Mouse (Mus musculus): Measurements from ENCODE around the gene Tapt1.

The Tapt1 gene

GRCm38 (mm10) chr5:44233933-44234332 is 7.5 kb upstream of the Tapt1 start:
- DNase-seq = no peak

- DNase-seq = no peak
Measured at GRCm38 (mm10) chr5:44228756-44229155, 2.3 kb upstream of the Tapt1 start.

GRCm38 (mm10) chr5:44228323-44228722 is 1.9 kb upstream of the Tapt1 start:
- no peak for DNase-seq

GRCm38 (mm10) chr5:44227462-44227840 is 1.0 kb upstream of the Tapt1 start:
- DNase-seq = no peak

GRCm38 (mm10) chr5:44225911-44226520 is 410 bp downstream of the Tapt1 start:
- peak; percentile 10 to 51 for DNase-seq

- DNase-seq = no peak
Measured at GRCm38 (mm10) chr5:44224916-44225600, 1.4 kb downstream of the Tapt1 start.

- DNase-seq = peak; percentile 28 to 49
Measured at GRCm38 (mm10) chr5:44224251-44224650, 2.2 kb downstream of the Tapt1 start.

GRCm38 (mm10) chr5:44223341-44223881 is 3.0 kb downstream of the Tapt1 start:
- DNase-seq = no peak

- no peak for DNase-seq
Measured at GRCm38 (mm10) chr5:44220430-44220829, 6.0 kb downstream of the Tapt1 start.

GRCm38 (mm10) chr5:44219871-44220270 is 6.6 kb downstream of the Tapt1 start:
- no peak for DNase-seq

- DNase-seq = no peak
Measured at GRCm38 (mm10) chr5:44218483-44218882, 7.9 kb downstream of the Tapt1 start.

- no peak for DNase-seq
Measured at GRCm38 (mm10) chr5:44217685-44218041, 8.8 kb downstream of the Tapt1 start.

- no peak for DNase-seq
Measured at GRCm38 (mm10) chr5:44217041-44217684, 9.3 kb downstream of the Tapt1 start.

- no peak for DNase-seq
Measured at GRCm38 (mm10) chr5:44215118-44215517, 11.3 kb downstream of the Tapt1 start.

- no peak for DNase-seq
Measured at GRCm38 (mm10) chr5:44214025-44214424, 12.4 kb downstream of the Tapt1 start.

GRCm38 (mm10) chr5:44213391-44213790 is 13.0 kb downstream of the Tapt1 start:
- DNase-seq = no peak

GRCm38 (mm10) chr5:44211818-44212465 is 14.5 kb downstream of the Tapt1 start:
- DNase-seq = no peak

GRCm38 (mm10) chr5:44207286-44207685 is 19.1 kb downstream of the Tapt1 start:
- no peak for DNase-seq

- DNase-seq = peak; percentile 47 to 61
Measured at GRCm38 (mm10) chr5:44206651-44207050, 19.8 kb downstream of the Tapt1 start.

GRCm38 (mm10) chr5:44203410-44203809 is 23.0 kb downstream of the Tapt1 start:
- no peak for DNase-seq

GRCm38 (mm10) chr5:44201665-44202064 is 24.8 kb downstream of the Tapt1 start:
- no peak for DNase-seq

- DNase-seq = no peak
Measured at GRCm38 (mm10) chr5:44199109-44199508, 27.3 kb downstream of the Tapt1 start.

GRCm38 (mm10) chr5:44198471-44198870 is 28.0 kb downstream of the Tapt1 start:
- no peak for DNase-seq

Measured in kidney, postnatal 25 days (tissue).